Mouse (Mus musculus): ENCODE data around the gene Lrrc23. TPM values are rescaled to one million over a fixed set of nuclear protein-coding genes. Genes with fewer than 3 reads are reported as not detected.

Lrrc23 gene
- polyA plus RNA-seq, 1 experiment from 2014 or later = not detected

- no peaks in the 10 kb centered on the region for H3K36me3 ChIP-seq (replicated peaks)
- peak overlapping the region; percentile 98 for H3K4me2 ChIP-seq
- 68% methylated on average over 10 of the region's 10 CpGs for WGBS (ENCODE audit: insufficient replicate concordance)
- peaks cover 43% of the 10 kb centered on the region for H3K4me1 ChIP-seq (replicated peaks)
- peak overlapping the region; percentile 97 for H3K27ac ChIP-seq (replicated peaks)
- H3K9me3 ChIP-seq (replicated peaks) = no peaks in the 10 kb centered on the region
- H3K4me3 ChIP-seq (replicated peaks) = no peak overlapping the region
- peak overlapping the region; percentile 31; the same call in 1 of the 2 replicates for H3K9ac ChIP-seq
- no peak for ATAC-seq (ENCODE audit: insufficient read depth)
- no peaks in the 10 kb centered on the region for H3K27me3 ChIP-seq
These were observed 40.2 kb downstream of the Lrrc23 start for GRCm38 (mm10) chr6:124739231-124739796.

GRCm38 (mm10) chr6:124738511-124739023 lies 41.0 kb downstream of the Lrrc23 start, which contains the start of gene Ptpn6:
Gene Ptpn6, minus strand, starts transcription at chr6:124738714.
- H3K4me1 ChIP-seq (replicated peaks) = peaks cover 51% of the 10 kb centered on the region
- no peaks in the 10 kb centered on the region for H3K27me3 ChIP-seq
- peak; percentile 40 for ATAC-seq (ENCODE audit: insufficient read depth)
- 20% methylated on average over 15 of the region's 15 CpGs for WGBS (ENCODE audit: insufficient replicate concordance)
- no peaks in the 10 kb centered on the region for H3K9me3 ChIP-seq (replicated peaks)
- H3K36me3 ChIP-seq (replicated peaks) = no peaks in the 10 kb centered on the region
- peak within 1 kb of the TSS; percentile 21 for H3K4me3 ChIP-seq (replicated peaks)
- peak within 1 kb of the TSS; percentile 98 for H3K4me2 ChIP-seq
- H3K27ac ChIP-seq (replicated peaks) = peak within 1 kb of the TSS; percentile 97
- peak within 1 kb of the TSS; percentile 31; the same call in 1 of the 2 replicates for H3K9ac ChIP-seq

GRCm38 (mm10) chr6:124737040-124737439 lies 42.5 kb downstream of the Lrrc23 start:
- Histone ChIP-seq H3K9ac (no peak overlapping the region), H3K27ac (replicated peaks) (no peak overlapping the region), H3K4me3 (replicated peaks) (no peak overlapping the region), H3K4me2 (no peak overlapping the region), H3K27me3 (no peaks in the 10 kb centered on the region), H3K4me1 (replicated peaks) (peaks cover 66% of the 10 kb centered on the region), H3K9me3 (replicated peaks) (no peaks in the 10 kb centered on the region), H3K36me3 (replicated peaks) (no peaks in the 10 kb centered on the region)
- no peak for ATAC-seq (ENCODE audit: insufficient read depth)
- 79% methylated on average over 11 of the region's 11 CpGs for WGBS (ENCODE audit: insufficient replicate concordance)

GRCm38 (mm10) chr6:124734417-124734816 lies 45.1 kb downstream of the Lrrc23 start:
- H3K4me2 ChIP-seq = no peak overlapping the region
- WGBS (ENCODE audit: insufficient replicate concordance) = 56% methylated on average over 3 of the region's 3 CpGs
- no peaks in the 10 kb centered on the region for H3K36me3 ChIP-seq (replicated peaks)
- no peak for ATAC-seq (ENCODE audit: insufficient read depth)
- no peaks in the 10 kb centered on the region for H3K27me3 ChIP-seq
- H3K9ac ChIP-seq = no peak overlapping the region
- peaks cover 45% of the 10 kb centered on the region for H3K4me1 ChIP-seq (replicated peaks)
- no peak overlapping the region for H3K4me3 ChIP-seq (replicated peaks)
- H3K9me3 ChIP-seq (replicated peaks) = no peaks in the 10 kb centered on the region
- no peak overlapping the region for H3K27ac ChIP-seq (replicated peaks)

- Histone ChIP-seq H3K9me3 (replicated peaks) (no peaks in the 10 kb centered on the region), H3K27ac (replicated peaks) (peak overlapping the region; percentile 59), H3K4me3 (replicated peaks) (peak overlapping the region; percentile 49), H3K4me1 (replicated peaks) (peaks cover 29% of the 10 kb centered on the region), H3K27me3 (no peaks in the 10 kb centered on the region), H3K9ac (peak overlapping the region; percentile 47), H3K4me2 (peak overlapping the region; percentile 54), H3K36me3 (replicated peaks) (peaks cover 8% of the 10 kb centered on the region; the same call in 1 of the 2 replicates)
- peak; percentile 64 for ATAC-seq (ENCODE audit: insufficient read depth)
- 17% methylated on average over 19 of the region's 19 CpGs for WGBS (ENCODE audit: insufficient replicate concordance)
These were observed 46.8 kb downstream of the Lrrc23 start for GRCm38 (mm10) chr6:124732476-124733370.

- 0 out of 2 replicates have a peak overlapping the region, but pooled peaks have one; percentile 10 for H3K9ac ChIP-seq
- no peaks in the 10 kb centered on the region for H3K27me3 ChIP-seq
- 72% methylated on average over 7 of the region's 7 CpGs for WGBS (ENCODE audit: insufficient replicate concordance)
- peaks cover 26% of the 10 kb centered on the region for H3K4me1 ChIP-seq (replicated peaks)
- peak overlapping the region; percentile 49; the same call in 1 of the 2 replicates for H3K4me3 ChIP-seq (replicated peaks)
- H3K36me3 ChIP-seq (replicated peaks) = peaks cover 8% of the 10 kb centered on the region; the same call in 1 of the 2 replicates
- no peak for ATAC-seq (ENCODE audit: insufficient read depth)
- H3K9me3 ChIP-seq (replicated peaks) = no peaks in the 10 kb centered on the region
- peak overlapping the region; percentile 54 for H3K4me2 ChIP-seq
- no peak overlapping the region for H3K27ac ChIP-seq (replicated peaks)
These were observed 48.5 kb downstream of the Lrrc23 start for GRCm38 (mm10) chr6:124731038-124731437.

GRCm38 (mm10) chr6:124729850-124730705 lies 49.4 kb downstream of the Lrrc23 start:
- Histone ChIP-seq H3K4me1 (replicated peaks) (peaks cover 29% of the 10 kb centered on the region), H3K9ac (no peak overlapping the region), H3K36me3 (replicated peaks) (peaks cover 12% of the 10 kb centered on the region; the same call in 1 of the 2 replicates), H3K9me3 (replicated peaks) (no peaks in the 10 kb centered on the region), H3K4me3 (replicated peaks) (peak overlapping the region; percentile 7; the same call in 1 of the 2 replicates), H3K4me2 (peak overlapping the region; percentile 38), H3K27ac (replicated peaks) (peak overlapping the region; percentile 67), H3K27me3 (no peaks in the 10 kb centered on the region)
- peak; percentile 39 for ATAC-seq (ENCODE audit: insufficient read depth)
- WGBS (ENCODE audit: insufficient replicate concordance) = 38% methylated on average over 8 of the region's 8 CpGs

GRCm38 (mm10) chr6:124728621-124729020 lies 50.9 kb downstream of the Lrrc23 start:
- H3K27me3 ChIP-seq = no peaks in the 10 kb centered on the region
- no peaks in the 10 kb centered on the region for H3K9me3 ChIP-seq (replicated peaks)
- H3K27ac ChIP-seq (replicated peaks) = no peak overlapping the region
- H3K36me3 ChIP-seq (replicated peaks) = peaks cover 18% of the 10 kb centered on the region; the same call in 1 of the 2 replicates
- WGBS (ENCODE audit: insufficient replicate concordance) = 76% methylated on average over 10 of the region's 10 CpGs
- no peak overlapping the region for H3K4me3 ChIP-seq (replicated peaks)
- no peak for ATAC-seq (ENCODE audit: insufficient read depth)
- no peak overlapping the region for H3K9ac ChIP-seq
- H3K4me1 ChIP-seq (replicated peaks) = peaks cover 34% of the 10 kb centered on the region
- H3K4me2 ChIP-seq = no peak overlapping the region

- no peaks in the 10 kb centered on the region for H3K27me3 ChIP-seq
- no peak overlapping the region for H3K9ac ChIP-seq
- H3K36me3 ChIP-seq (replicated peaks) = peaks cover 18% of the 10 kb centered on the region; the same call in 1 of the 2 replicates
- 49% methylated on average over 10 of the region's 10 CpGs for WGBS (ENCODE audit: insufficient replicate concordance)
- H3K4me2 ChIP-seq = peak overlapping the region; percentile 8; the same call in 1 of the 2 replicates
- no peaks in the 10 kb centered on the region for H3K9me3 ChIP-seq (replicated peaks)
- peaks cover 51% of the 10 kb centered on the region for H3K4me1 ChIP-seq (replicated peaks)
- peak overlapping the region; percentile 7; the same call in 1 of the 2 replicates for H3K27ac ChIP-seq (replicated peaks)
- no peak for ATAC-seq (ENCODE audit: insufficient read depth)
- H3K4me3 ChIP-seq (replicated peaks) = no peak overlapping the region
These were observed 55.1 kb downstream of the Lrrc23 start for GRCm38 (mm10) chr6:124724472-124724871.

GRCm38 (mm10) chr6:124723541-124723940 lies 56.0 kb downstream of the Lrrc23 start:
- no peak overlapping the region for H3K4me2 ChIP-seq
- H3K9me3 ChIP-seq (replicated peaks) = no peaks in the 10 kb centered on the region
- peaks cover 60% of the 10 kb centered on the region for H3K4me1 ChIP-seq (replicated peaks)
- H3K27me3 ChIP-seq = no peaks in the 10 kb centered on the region
- peaks cover 15% of the 10 kb centered on the region; the same call in 1 of the 2 replicates for H3K36me3 ChIP-seq (replicated peaks)
- WGBS (ENCODE audit: insufficient replicate concordance) = 50% methylated on average over 8 of the region's 8 CpGs
- H3K9ac ChIP-seq = no peak overlapping the region
- H3K27ac ChIP-seq (replicated peaks) = 0 out of 2 replicates have a peak overlapping the region, but pooled peaks have one; percentile 19
- no peak for ATAC-seq (ENCODE audit: insufficient read depth)
- no peak overlapping the region for H3K4me3 ChIP-seq (replicated peaks)
